Mouse (Mus musculus) gastrocnemius, postnatal 14 days (tissue): ENCODE data around the gene Tomm22. TPM values are rescaled to one million over a fixed set of nuclear protein-coding genes. Genes with fewer than 3 reads are reported as not detected.
"Not testable (repeated sequence)": the region's sequence is repeated elsewhere in the genome, so short reads cannot be mapped to it uniquely, and the experiment has no call there.

ENCODE experiments used
- DNase-seq: peaks from one replicate; pipeline ENCODE4 v3.0.0; 2021; ENCODE audit warnings: mixed read lengths
- intact Hi-C: fragments of 180-260 bp; cut with DNase I; formaldehyde crosslinking; loops from one replicate; pipeline ENCODE4 v1.15.1; 2025; ENCODE audit warnings: low total_unique reads
- long read RNA-seq, 2 experiments: library from polyadenylated mRNA; stranded (forward); transcript quantifications; one replicate each; pipeline ENCODE4 v2.0.0; 2021
- total RNA-seq, 2 experiments: library from RNA; stranded (reverse); gene quantifications; 2 replicates each; pipeline ENCODE4 v1.2.3; 2021

Gene Tomm22
- total RNA-seq = 10 to 100 TPM; 78.3 to 80.4 TPM
- long read RNA-seq, experiment 1, transcript Tomm22-201 (4 exons, 1,569 nt) = major isoform, 63 of 63 reads
- long read RNA-seq, experiment 1, partial matches to known transcripts = 0 of 63 reads
- long read RNA-seq, experiment 1, other reads (novel, unspliced or antisense) = 0 of 63 reads
- long read RNA-seq, experiment 2, transcript Tomm22-201 (4 exons, 1,569 nt) = major isoform, 64 of 68 reads
- long read RNA-seq, experiment 2, partial matches to known transcripts = 0 of 68 reads
- long read RNA-seq, experiment 2, other reads (novel, unspliced or antisense) = 4 of 68 reads

GRCm38 (mm10) chr15:79670249-79670971 is at the start of gene Tomm22:
TSS of gene Tomm22 (plus strand) at chr15:79670861.
- intact Hi-C loops = no loop called here
- DNase-seq = peak; percentile 91

- intact Hi-C loops = no loop called here
- no peak for DNase-seq
Observed at GRCm38 (mm10) chr15:79630471-79630870, 40.2 kb upstream of the Tomm22 start.

- intact Hi-C loops = no loop called here
Observed at GRCm38 (mm10) chr15:79641135-79641817, 29.4 kb upstream of the Tomm22 start.

GRCm38 (mm10) chr15:79645483-79645882 is 25.2 kb upstream of the Tomm22 start:
- intact Hi-C loops = no loop called here
- no peak for DNase-seq

More at GRCm38 (mm10) chr15:79641135-79641817, 29.4 kb upstream of the Tomm22 start:
- DNase-seq = no peak

- intact Hi-C loops = no loop called here
- DNase-seq = no peak
Observed at GRCm38 (mm10) chr15:79648130-79648529, 22.5 kb upstream of the Tomm22 start.

GRCm38 (mm10) chr15:79650569-79650968 is 20.1 kb upstream of the Tomm22 start:
- no peak for DNase-seq
- intact Hi-C loops = no loop called here

GRCm38 (mm10) chr15:79651481-79651880 is 19.2 kb upstream of the Tomm22 start:
- intact Hi-C loops = no loop called here
- no peak for DNase-seq

- intact Hi-C loops = no loop called here
- no peak for DNase-seq
Observed at GRCm38 (mm10) chr15:79656451-79656850, 14.2 kb upstream of the Tomm22 start.

- peak; percentile 77 for DNase-seq
- intact Hi-C loops = no loop called here
Observed at GRCm38 (mm10) chr15:79657837-79658530, 12.7 kb upstream of the Tomm22 start.

- intact Hi-C loops = no loop called here
- peak; percentile 95 for DNase-seq
Observed at GRCm38 (mm10) chr15:79658531-79659375, 11.9 kb upstream of the Tomm22 start, which contains the start of the genes Fam227a and Cby1. TSS of gene Fam227a (minus strand) at chr15:79658956. TSS of gene Cby1 (plus strand) at chr15:79659199.

GRCm38 (mm10) chr15:79661852-79662251 is 8.8 kb upstream of the Tomm22 start:
- intact Hi-C loops = no loop called here
- DNase-seq = no peak

GRCm38 (mm10) chr15:79664666-79665065 is 6.0 kb upstream of the Tomm22 start:
- DNase-seq = no peak
- intact Hi-C loops = no loop called here

- no peak for DNase-seq
- intact Hi-C loops = no loop called here
Observed at GRCm38 (mm10) chr15:79669195-79669594, 1.5 kb upstream of the Tomm22 start.

- intact Hi-C loops = no loop called here
- DNase-seq = no peak
Observed at GRCm38 (mm10) chr15:79670972-79671299, 275 bp downstream of the Tomm22 start.

- DNase-seq, intact Hi-C loops: not testable (repeated sequence)
Observed at GRCm38 (mm10) chr15:79671828-79672348, 1.2 kb downstream of the Tomm22 start.

- intact Hi-C loops = no loop called here
- DNase-seq = no peak
Observed at GRCm38 (mm10) chr15:79677936-79678335, 7.3 kb downstream of the Tomm22 start.

- DNase-seq = no peak
- intact Hi-C loops = no loop called here
Observed at GRCm38 (mm10) chr15:79681973-79682372, 11.3 kb downstream of the Tomm22 start.

GRCm38 (mm10) chr15:79683146-79683545 is 12.5 kb downstream of the Tomm22 start:
- no peak for DNase-seq
- intact Hi-C loops = no loop called here
